Mouse (Mus musculus) midbrain, embryonic 11.5 days (tissue): Measurements from ENCODE around the gene Sort1. TPM values are rescaled to one million over a fixed set of nuclear protein-coding genes. Genes with fewer than 3 reads are reported as not detected.

Source experiments
- ATAC-seq: fragments of 200-750 bp; cut with Nextera tagmentation; 2 replicates; pipeline ENCODE4 v1.8.0; 2017; ENCODE audit warnings: moderate TSS enrichment, moderate library complexity; ENCODE audit not compliant: low FRiP score
- DNase-seq: peaks from one replicate; pipeline ENCODE4 v3.0.0; 2015; ENCODE audit warnings: low spot score; ENCODE audit errors: missing footprints
- H3K27ac ChIP-seq: fragments of 300-500 bp; sonication (generic); 2 replicates; pipeline ENCODE4 v1.5.1; 2014; ENCODE audit warnings: low read depth, low read length
- H3K27me3 ChIP-seq: fragments of 300-500 bp; sonication (generic); 2 replicates; pipeline ENCODE4 v1.6.1; 2014; ENCODE audit warnings: mild to moderate bottlenecking, low read length, moderate library complexity, mixed read lengths; ENCODE audit not compliant: control insufficient read depth, insufficient read depth
- H3K36me3 ChIP-seq: fragments of 300-500 bp; sonication (generic); 2 replicates; pipeline ENCODE4 v1.6.1; 2014; ENCODE audit warnings: mild to moderate bottlenecking, low read length, moderate library complexity, mixed read lengths; ENCODE audit not compliant: control insufficient read depth, insufficient read depth
- H3K4me1 ChIP-seq: fragments of 300-500 bp; sonication (generic); 2 replicates; pipeline ENCODE4 v1.6.1; 2014; ENCODE audit warnings: low read length; ENCODE audit not compliant: control insufficient read depth, insufficient read depth
- H3K4me2 ChIP-seq: fragments of 300-500 bp; sonication (generic); 2 replicates; pipeline ENCODE4 v1.6.1; 2014; ENCODE audit warnings: mild to moderate bottlenecking, moderate library complexity
- H3K4me3 ChIP-seq: fragments of 300-500 bp; sonication (generic); 2 replicates; pipeline ENCODE4 v1.5.1; 2014; ENCODE audit warnings: low read depth, low read length
- H3K9ac ChIP-seq: fragments of 300-500 bp; sonication (generic); 2 replicates; pipeline ENCODE4 v1.6.1; 2014; ENCODE audit warnings: low read length
- H3K9me3 ChIP-seq: fragments of 300-500 bp; sonication (generic); 2 replicates; pipeline ENCODE4 v1.6.1; 2016; ENCODE audit warnings: low read length; ENCODE audit not compliant: control insufficient read depth
- WGBS: fragments of 180-500 bp; shearing (Covaris S2); extraction: QIAGEN DNeasy Blood & Tissue Kit; methylation state at CpG from one replicate; pipeline ENCODE4 v1.1.7; 2014; 5-methylcytosine and 5-hydroxymethylcytosine counted together
- polyA plus RNA-seq: library from polyadenylated mRNA; unstranded; fragments of >200 nt; fragmentation: Nextera tagmentation; extraction: Ambion mirVana; gene quantifications from 2 replicates; pipeline ENCODE4 v1.2.1, GENCODE M21; 2014

Sort1 gene
- polyA plus RNA-seq, 1 experiment from 2014 or later = 27.0 TPM

GRCm38 (mm10) chr3:108322136-108322535, 38.3 kb downstream of the Sort1 start:
- DNase-seq = no peak
- no peaks in the 10 kb centered on the region for H3K9me3 ChIP-seq
- H3K27ac ChIP-seq = no peak overlapping the region
- H3K4me2 ChIP-seq = no peak overlapping the region
- H3K36me3 ChIP-seq = no peaks in the 10 kb centered on the region; the same call in 1 of the 2 replicates
- H3K4me1 ChIP-seq = no peaks in the 10 kb centered on the region
- 89% methylated on average over 4 of the region's 4 CpGs for WGBS
- no peaks in the 10 kb centered on the region for H3K27me3 ChIP-seq
- no peak overlapping the region for H3K9ac ChIP-seq
- no peak for ATAC-seq
- no peak overlapping the region for H3K4me3 ChIP-seq

DNA sequence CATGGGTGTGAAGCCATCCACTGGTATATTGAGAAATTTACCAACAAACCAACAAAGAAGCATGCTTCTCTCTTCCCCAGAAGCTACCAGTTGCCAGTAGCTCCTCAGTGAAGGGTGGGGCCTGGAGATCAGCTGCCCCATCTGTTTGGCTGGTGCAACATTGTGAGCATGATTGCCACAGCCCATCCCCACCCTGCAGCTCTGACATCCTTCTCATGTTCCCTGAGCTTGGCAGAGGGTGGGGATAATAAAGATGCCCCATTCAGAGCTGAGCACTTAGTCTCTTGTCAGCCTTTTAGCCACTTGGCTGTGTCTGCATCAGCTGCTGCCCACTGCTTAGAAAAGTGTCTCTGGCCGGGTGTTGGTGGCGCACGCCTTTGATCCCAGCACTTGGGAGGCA, 39.1 kb downstream of the Sort1 start:
- Histone ChIP-seq H3K9ac (no peak overlapping the region), H3K27me3 (no peaks in the 10 kb centered on the region), H3K27ac (no peak overlapping the region), H3K36me3 (no peaks in the 10 kb centered on the region; the same call in 1 of the 2 replicates), H3K4me2 (no peak overlapping the region), H3K4me3 (no peak overlapping the region), H3K9me3 (no peaks in the 10 kb centered on the region), H3K4me1 (no peaks in the 10 kb centered on the region)
- ATAC-seq = no peak
- DNase-seq = no peak
- 88% methylated on average over 3 of the region's 3 CpGs for WGBS

- no peak overlapping the region for H3K4me3 ChIP-seq
- H3K9me3 ChIP-seq = no peaks in the 10 kb centered on the region
- 94% methylated on average over 4 of the region's 4 CpGs for WGBS
- H3K9ac ChIP-seq = no peak overlapping the region
- no peak overlapping the region for H3K4me2 ChIP-seq
- DNase-seq (no peak), ATAC-seq (no peak)
- no peaks in the 10 kb centered on the region for H3K4me1 ChIP-seq
- no peaks in the 10 kb centered on the region for H3K27me3 ChIP-seq
- peaks cover 4% of the 10 kb centered on the region; the same call in 1 of the 2 replicates for H3K36me3 ChIP-seq
- no peak overlapping the region for H3K27ac ChIP-seq
Observed at GRCm38 (mm10) chr3:108324837-108325236, 41.0 kb downstream of the Sort1 start.

GRCm38 (mm10) chr3:108325521-108325920, 41.6 kb downstream of the Sort1 start:
- H3K4me1 ChIP-seq = no peaks in the 10 kb centered on the region
- ATAC-seq (no peak), DNase-seq (no peak)
- no peaks in the 10 kb centered on the region for H3K27me3 ChIP-seq
- H3K36me3 ChIP-seq = peaks cover 4% of the 10 kb centered on the region; the same call in 1 of the 2 replicates
- WGBS = 95% methylated on average over 9 of the region's 9 CpGs
- no peak overlapping the region for H3K4me3 ChIP-seq
- no peak overlapping the region for H3K4me2 ChIP-seq
- H3K9me3 ChIP-seq = no peaks in the 10 kb centered on the region
- no peak overlapping the region for H3K27ac ChIP-seq
- no peak overlapping the region for H3K9ac ChIP-seq

GRCm38 (mm10) chr3:108327275-108327674, 43.4 kb downstream of the Sort1 start:
- H3K36me3 ChIP-seq = peaks cover 4% of the 10 kb centered on the region; the same call in 1 of the 2 replicates
- WGBS = 94% methylated on average over 8 of the region's 8 CpGs
- H3K9ac ChIP-seq = no peak overlapping the region
- DNase-seq (no peak), ATAC-seq (no peak)
- H3K27ac ChIP-seq = no peak overlapping the region
- H3K9me3 ChIP-seq = no peaks in the 10 kb centered on the region
- H3K4me1 ChIP-seq = no peaks in the 10 kb centered on the region
- no peak overlapping the region for H3K4me2 ChIP-seq
- H3K27me3 ChIP-seq = no peaks in the 10 kb centered on the region
- H3K4me3 ChIP-seq = no peak overlapping the region

DNA sequence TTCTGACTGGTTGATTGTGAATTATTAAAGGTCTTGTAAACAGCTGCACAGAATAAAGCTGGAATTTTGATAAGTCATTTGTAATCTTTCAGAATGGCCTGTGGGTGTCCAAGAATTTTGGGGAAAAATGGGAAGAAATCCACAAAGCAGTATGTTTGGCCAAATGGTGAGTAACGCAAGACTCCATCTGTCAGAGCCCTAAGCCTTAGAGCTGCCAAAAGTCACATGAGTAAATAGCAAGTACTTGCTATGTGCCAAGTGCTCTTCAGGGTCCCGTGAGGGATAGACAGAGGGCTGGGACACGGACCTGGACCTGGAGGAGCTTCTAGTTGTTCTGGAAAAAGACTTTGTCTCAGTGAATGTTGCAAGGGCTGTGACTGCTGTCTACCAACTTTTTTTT, 44.0 kb downstream of the Sort1 start:
- Histone ChIP-seq H3K4me3 (no peak overlapping the region), H3K4me2 (no peak overlapping the region), H3K27ac (no peak overlapping the region), H3K9me3 (no peaks in the 10 kb centered on the region), H3K9ac (no peak overlapping the region), H3K36me3 (peaks cover 6% of the 10 kb centered on the region; the same call in 1 of the 2 replicates), H3K4me1 (no peaks in the 10 kb centered on the region), H3K27me3 (no peaks in the 10 kb centered on the region)
- ATAC-seq (no peak), DNase-seq (no peak)
- 91% methylated on average over 3 of the region's 3 CpGs for WGBS

DNA sequence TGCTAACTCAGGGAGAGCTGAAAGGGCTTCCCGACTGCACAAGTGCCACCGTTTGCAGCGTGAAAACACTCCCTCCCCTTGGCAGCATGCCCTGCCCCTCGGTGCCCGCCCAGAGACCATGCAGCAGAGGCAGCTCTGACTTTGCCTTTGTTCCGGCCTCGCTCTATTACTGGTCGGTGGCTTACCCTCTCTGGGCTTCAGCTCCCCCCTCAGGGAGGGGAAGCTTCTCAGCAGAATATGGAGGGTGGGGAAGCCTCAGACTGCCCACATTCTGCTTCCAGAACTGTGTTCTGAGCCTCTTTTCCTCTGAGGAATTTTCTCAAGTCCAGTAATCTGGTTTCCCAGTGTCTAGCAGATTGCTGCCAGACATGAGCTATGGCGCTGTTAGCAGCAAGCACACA, 44.6 kb downstream of the Sort1 start:
- peaks cover 6% of the 10 kb centered on the region; the same call in 1 of the 2 replicates for H3K36me3 ChIP-seq
- no peak for DNase-seq
- no peak overlapping the region for H3K4me2 ChIP-seq
- no peaks in the 10 kb centered on the region for H3K9me3 ChIP-seq
- H3K27ac ChIP-seq = no peak overlapping the region
- ATAC-seq = no peak
- H3K4me3 ChIP-seq = no peak overlapping the region
- no peak overlapping the region for H3K9ac ChIP-seq
- no peaks in the 10 kb centered on the region for H3K27me3 ChIP-seq
- no peaks in the 10 kb centered on the region for H3K4me1 ChIP-seq
- 77% methylated on average over 9 of the region's 9 CpGs for WGBS

GRCm38 (mm10) chr3:108330812-108331211, 46.9 kb downstream of the Sort1 start:
- peaks cover 6% of the 10 kb centered on the region; the same call in 1 of the 2 replicates for H3K36me3 ChIP-seq
- H3K9ac ChIP-seq = no peak overlapping the region
- no peak for ATAC-seq

DNA sequence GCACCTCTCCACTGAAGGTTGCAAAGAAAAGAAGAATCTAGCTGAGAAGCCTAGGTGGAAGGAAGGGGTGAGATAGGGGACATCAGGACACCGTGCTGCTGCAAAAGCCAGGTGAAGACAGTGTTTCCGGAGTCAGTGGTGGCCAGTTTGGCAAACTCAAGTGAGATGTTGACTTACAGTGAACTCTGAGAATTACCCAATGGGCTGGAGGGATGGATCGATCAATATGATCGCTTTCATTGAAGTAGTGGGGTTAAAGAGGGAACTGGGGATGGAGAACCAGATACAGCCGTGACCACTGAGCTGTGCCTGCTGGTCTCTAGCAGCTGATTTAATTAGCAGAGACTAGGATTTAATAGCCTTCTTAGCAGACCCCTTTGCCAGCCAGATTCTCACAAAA, 53.0 kb downstream of the Sort1 start:
- no peaks in the 10 kb centered on the region for H3K4me1 ChIP-seq
- DNase-seq (no peak), ATAC-seq (no peak)
- no peak overlapping the region for H3K4me2 ChIP-seq
- peaks cover 16% of the 10 kb centered on the region; the same call in 1 of the 2 replicates for H3K36me3 ChIP-seq
- no peaks in the 10 kb centered on the region for H3K9me3 ChIP-seq
- H3K9ac ChIP-seq = no peak overlapping the region
- H3K27me3 ChIP-seq = no peaks in the 10 kb centered on the region
- H3K27ac ChIP-seq = no peak overlapping the region
- WGBS = 88% methylated on average over 5 of the region's 5 CpGs
- H3K4me3 ChIP-seq = no peak overlapping the region

More at GRCm38 (mm10) chr3:108330812-108331211, 46.9 kb downstream of the Sort1 start:
- H3K27me3 ChIP-seq = no peaks in the 10 kb centered on the region
- DNase-seq = no peak
- H3K27ac ChIP-seq = no peak overlapping the region
- no peaks in the 10 kb centered on the region for H3K9me3 ChIP-seq
- WGBS = 91% methylated on average over 6 of the region's 6 CpGs
- H3K4me3 ChIP-seq = no peak overlapping the region
- H3K4me2 ChIP-seq = no peak overlapping the region
- H3K4me1 ChIP-seq = no peaks in the 10 kb centered on the region
